Mouse (Mus musculus) heart, embryonic 16.5 days (tissue): ENCODE data around the gene Chd6. TPM values are rescaled to one million over a fixed set of nuclear protein-coding genes. Genes with fewer than 3 reads are reported as not detected.

ENCODE experiments used
- ATAC-seq: fragments of 200-750 bp; cut with Nextera tagmentation; replicated peaks from 2 replicates; pipeline ENCODE4 v1.8.0; 2017; ENCODE audit warnings: moderate number of reproducible peaks; ENCODE audit not compliant: insufficient read depth, low FRiP score; ENCODE audit errors: extremely low read depth
- H3K27ac ChIP-seq: fragments of 300-500 bp; sonication (generic); 2 replicates; pipeline ENCODE4 v1.5.1; 2014; ENCODE audit warnings: mild to moderate bottlenecking, low read length, control low read depth, moderate library complexity
- H3K27me3 ChIP-seq: fragments of 300-500 bp; sonication (generic); 2 replicates; pipeline ENCODE4 v1.6.1; 2014; ENCODE audit warnings: low read length, mixed read lengths; ENCODE audit not compliant: control insufficient read depth, insufficient read depth
- H3K36me3 ChIP-seq: fragments of 300-500 bp; sonication (generic); 2 replicates; pipeline ENCODE4 v1.6.1; 2014; ENCODE audit not compliant: control insufficient read depth, insufficient read depth
- H3K4me1 ChIP-seq: fragments of 300-500 bp; sonication (generic); 2 replicates; pipeline ENCODE4 v1.6.1; 2014; ENCODE audit warnings: low read length, mixed read lengths; ENCODE audit not compliant: control insufficient read depth, insufficient read depth
- H3K4me2 ChIP-seq: fragments of 300-500 bp; sonication (generic); 2 replicates; pipeline ENCODE4 v1.6.1; 2014; ENCODE audit warnings: low read depth, mild to moderate bottlenecking, control low read depth, low read length
- H3K4me3 ChIP-seq: fragments of 300-500 bp; sonication (generic); 2 replicates; pipeline ENCODE4 v1.5.1; 2014; ENCODE audit warnings: mild to moderate bottlenecking, control low read depth, low read length
- H3K9ac ChIP-seq: fragments of 300-500 bp; sonication (generic); 2 replicates; pipeline ENCODE4 v1.6.1; 2014; ENCODE audit warnings: low read length, control low read depth
- H3K9me3 ChIP-seq: fragments of 300-500 bp; sonication (generic); replicated peaks from 2 replicates; pipeline ENCODE4 v1.6.1; 2016; ENCODE audit warnings: low read length; ENCODE audit not compliant: control insufficient read depth
- WGBS: fragments of 180-500 bp; shearing (Covaris S2); extraction: QIAGEN DNeasy Blood & Tissue Kit; methylation state at CpG from one replicate; pipeline ENCODE4 v1.1.7; 2014; 5-methylcytosine and 5-hydroxymethylcytosine counted together
- polyA plus RNA-seq: library from polyadenylated mRNA; unstranded; fragments of >200 nt; fragmentation: Nextera tagmentation; extraction: Ambion mirVana; gene quantifications from 2 replicates; pipeline ENCODE4 v1.2.1, GENCODE M21; 2015

Chd6 gene
- polyA plus RNA-seq, 1 experiment from 2014 or later = 18.8 TPM

GRCm38 (mm10) chr2:160915821-160916610 lies 192.9 kb downstream of the Chd6 start:
- no peak for ATAC-seq
- peak overlapping the region; percentile 25; the same call in 1 of the 2 replicates for H3K4me2 ChIP-seq
- H3K4me1 ChIP-seq = peaks cover 9% of the 10 kb centered on the region; the same call in 1 of the 2 replicates
- H3K4me3 ChIP-seq = no peak overlapping the region
- H3K9me3 ChIP-seq = no peaks in the 10 kb centered on the region
- no peak overlapping the region for H3K27ac ChIP-seq
- H3K36me3 ChIP-seq = no peaks in the 10 kb centered on the region
- H3K27me3 ChIP-seq = peaks cover 31% of the 10 kb centered on the region
- WGBS = 50% methylated on average over 13 of the region's 13 CpGs
- H3K9ac ChIP-seq = no peak overlapping the region

- no peak for ATAC-seq
- WGBS = 73% methylated on average over 9 of the region's 9 CpGs
- Histone ChIP-seq H3K4me2 (no peak overlapping the region), H3K27ac (no peak overlapping the region), H3K36me3 (no peaks in the 10 kb centered on the region), H3K9ac (no peak overlapping the region), H3K9me3 (no peaks in the 10 kb centered on the region), H3K4me3 (no peak overlapping the region), H3K4me1 (peaks cover 9% of the 10 kb centered on the region; the same call in 1 of the 2 replicates), H3K27me3 (peaks cover 44% of the 10 kb centered on the region)
Observed at GRCm38 (mm10) chr2:160914656-160915055, 194.2 kb downstream of the Chd6 start.

DNA sequence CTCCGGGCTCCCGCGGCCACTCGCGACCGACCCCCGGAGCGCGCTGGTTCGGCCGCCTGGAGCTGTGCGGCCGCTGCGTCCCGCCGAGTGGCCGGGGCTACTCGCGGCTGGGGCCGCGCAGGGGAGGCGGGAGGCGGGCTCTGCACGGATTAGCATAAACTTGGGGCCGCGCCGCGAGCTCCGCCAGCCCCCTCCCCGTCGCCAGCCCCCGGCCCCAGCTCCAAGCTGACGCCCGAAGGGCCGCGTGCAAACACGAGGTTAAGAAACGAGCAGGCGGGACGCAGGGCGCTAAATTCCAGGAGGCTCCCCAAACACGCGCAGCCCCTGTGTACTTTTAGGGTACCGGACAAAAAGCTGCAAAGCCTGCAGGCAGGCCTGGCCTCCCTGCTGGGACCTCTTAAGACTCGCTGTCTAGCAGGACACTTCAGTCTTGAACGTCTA lies 196.6 kb downstream of the Chd6 start, which contains the start of gene Emilin3:
Gene Emilin3 (minus strand): TSS at position 98 of the 441 bp plus-strand sequence.
- Histone ChIP-seq H3K27me3 (peaks cover 58% of the 10 kb centered on the region), H3K9me3 (no peaks in the 10 kb centered on the region), H3K4me2 (peak within 1 kb of the TSS; percentile 94), H3K36me3 (no peaks in the 10 kb centered on the region), H3K27ac (no peak within 1 kb of the TSS), H3K9ac (peak within 1 kb of the TSS; percentile 63), H3K4me3 (peak within 1 kb of the TSS; percentile 60), H3K4me1 (peaks cover 9% of the 10 kb centered on the region; the same call in 1 of the 2 replicates)
- 1% methylated on average over 46 of the region's 46 CpGs for WGBS
- peak; percentile 59 for ATAC-seq

- H3K4me3 ChIP-seq = peak overlapping the region; percentile 60
- 2% methylated on average over 61 of the region's 64 CpGs for WGBS
- peaks cover 9% of the 10 kb centered on the region; the same call in 1 of the 2 replicates for H3K4me1 ChIP-seq
- ATAC-seq = peak; percentile 23; the same call in 1 of the 2 replicates
- no peaks in the 10 kb centered on the region for H3K9me3 ChIP-seq
- H3K9ac ChIP-seq = peak overlapping the region; percentile 63
- H3K4me2 ChIP-seq = peak overlapping the region; percentile 94
- H3K27me3 ChIP-seq = peaks cover 58% of the 10 kb centered on the region
- no peaks in the 10 kb centered on the region for H3K36me3 ChIP-seq
- no peak overlapping the region for H3K27ac ChIP-seq
Observed at GRCm38 (mm10) chr2:160911558-160912201, 197.2 kb downstream of the Chd6 start.

GRCm38 (mm10) chr2:160910633-160911032 lies 198.2 kb downstream of the Chd6 start:
- peaks cover 58% of the 10 kb centered on the region for H3K27me3 ChIP-seq

GRCm38 (mm10) chr2:160908607-160909006 lies 200.3 kb downstream of the Chd6 start:
- Histone ChIP-seq H3K4me2 (no peak overlapping the region), H3K4me1 (peaks cover 5% of the 10 kb centered on the region; the same call in 1 of the 2 replicates), H3K27me3 (peaks cover 50% of the 10 kb centered on the region), H3K36me3 (no peaks in the 10 kb centered on the region), H3K4me3 (no peak overlapping the region), H3K9me3 (no peaks in the 10 kb centered on the region), H3K9ac (no peak overlapping the region), H3K27ac (no peak overlapping the region)
- ATAC-seq = no peak
- WGBS = 44% methylated on average over 18 of the region's 18 CpGs

More at GRCm38 (mm10) chr2:160910633-160911032, 198.2 kb downstream of the Chd6 start:
- Histone ChIP-seq H3K36me3 (no peaks in the 10 kb centered on the region), H3K9me3 (no peaks in the 10 kb centered on the region), H3K4me3 (no peak overlapping the region), H3K4me1 (peaks cover 5% of the 10 kb centered on the region; the same call in 1 of the 2 replicates), H3K4me2 (no peak overlapping the region), H3K27ac (no peak overlapping the region), H3K9ac (no peak overlapping the region)
- no peak for ATAC-seq
- 81% methylated on average over 5 of the region's 5 CpGs for WGBS

DNA sequence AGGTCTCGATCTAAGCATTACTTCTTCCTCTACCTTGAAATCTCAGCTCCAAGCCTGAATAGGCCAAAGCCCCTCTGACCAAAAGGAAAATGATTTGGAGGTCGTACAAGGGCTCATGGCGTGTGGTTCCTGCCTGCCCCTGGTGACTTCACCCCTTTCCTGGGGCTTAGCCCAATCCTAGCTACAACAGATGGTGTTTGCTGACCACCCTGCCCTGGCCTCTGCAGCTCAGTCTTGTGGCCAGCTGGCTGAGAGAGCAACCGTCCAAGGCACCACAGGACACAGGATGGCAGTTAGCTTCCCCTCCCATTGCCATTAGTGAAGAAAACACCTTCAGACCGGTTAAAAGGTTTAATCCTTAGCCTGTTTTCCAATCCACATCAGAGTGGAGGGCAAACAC lies 202.8 kb downstream of the Chd6 start:
- no peak for ATAC-seq
- H3K27me3 ChIP-seq = peaks cover 28% of the 10 kb centered on the region
- H3K36me3 ChIP-seq = no peaks in the 10 kb centered on the region
- H3K9me3 ChIP-seq = no peaks in the 10 kb centered on the region
- H3K27ac ChIP-seq = no peak overlapping the region
- no peak overlapping the region for H3K9ac ChIP-seq
- H3K4me2 ChIP-seq = no peak overlapping the region
- no peak overlapping the region for H3K4me3 ChIP-seq
- no peaks in the 10 kb centered on the region for H3K4me1 ChIP-seq
- 74% methylated on average over 5 of the region's 5 CpGs for WGBS

- H3K27me3 ChIP-seq = peaks cover 20% of the 10 kb centered on the region
- no peak overlapping the region for H3K9ac ChIP-seq
- no peaks in the 10 kb centered on the region for H3K4me1 ChIP-seq
- H3K4me2 ChIP-seq = no peak overlapping the region
- H3K9me3 ChIP-seq = no peaks in the 10 kb centered on the region
- no peak for ATAC-seq
- 95% methylated on average over 12 of the region's 12 CpGs for WGBS
- no peak overlapping the region for H3K4me3 ChIP-seq
- no peak overlapping the region for H3K27ac ChIP-seq
- H3K36me3 ChIP-seq = no peaks in the 10 kb centered on the region
Observed at GRCm38 (mm10) chr2:160905301-160905700, 203.6 kb downstream of the Chd6 start.
